Mouse (Mus musculus) left cerebral cortex, postnatal 4 days (tissue): ENCODE data around the gene Src. TPM values are rescaled to one million over a fixed set of nuclear protein-coding genes. Genes with fewer than 3 reads are reported as not detected.
A peak's percentile ranks its signal among the peaks of the same experiment; 100 is the strongest.
"Not testable (repeated sequence)": the region's sequence is repeated elsewhere in the genome, so short reads cannot be mapped to it uniquely, and the experiment has no call there.

ENCODE experiments used
- DNase-seq: peaks from one replicate; pipeline ENCODE4 v3.0.0-alpha.2; 2022
- intact Hi-C: fragments of 180-260 bp; cut with DNase I; formaldehyde crosslinking; loops from one replicate; pipeline ENCODE4 v1.15.1; 2025
- total RNA-seq, 2 experiments: library from RNA; stranded (reverse); gene quantifications; 2 replicates each; pipeline ENCODE4 v1.2.3; 2021

Src gene
- total RNA-seq, result 10 to 100 TPM; 92.0 to 94.5 TPM

DNA sequence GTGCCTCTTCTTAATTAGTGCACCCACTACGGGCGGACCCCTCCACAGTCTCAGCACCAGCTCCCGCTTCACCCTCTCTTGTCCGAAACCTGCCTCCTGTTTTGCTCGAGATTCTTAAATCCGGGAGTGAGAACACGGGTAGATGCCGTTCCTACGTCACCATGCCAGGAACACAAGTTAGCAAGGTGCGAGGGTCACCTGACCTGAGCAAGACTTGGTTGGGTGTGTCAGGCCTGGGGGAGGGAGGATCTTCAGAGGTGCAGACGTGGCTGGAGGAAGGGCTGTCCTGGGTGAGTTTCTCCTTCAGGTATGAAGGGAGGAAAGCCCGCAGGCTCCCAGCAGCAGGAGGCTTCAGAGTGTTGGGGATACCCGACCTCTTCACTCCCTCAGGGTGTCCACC lies at the start of gene Src:
Gene Src, plus strand, starts transcription at position 239 of the 400 bp plus-strand sequence.
- intact Hi-C loops, result no loop called here
- DNase-seq, result no peak

DNA sequence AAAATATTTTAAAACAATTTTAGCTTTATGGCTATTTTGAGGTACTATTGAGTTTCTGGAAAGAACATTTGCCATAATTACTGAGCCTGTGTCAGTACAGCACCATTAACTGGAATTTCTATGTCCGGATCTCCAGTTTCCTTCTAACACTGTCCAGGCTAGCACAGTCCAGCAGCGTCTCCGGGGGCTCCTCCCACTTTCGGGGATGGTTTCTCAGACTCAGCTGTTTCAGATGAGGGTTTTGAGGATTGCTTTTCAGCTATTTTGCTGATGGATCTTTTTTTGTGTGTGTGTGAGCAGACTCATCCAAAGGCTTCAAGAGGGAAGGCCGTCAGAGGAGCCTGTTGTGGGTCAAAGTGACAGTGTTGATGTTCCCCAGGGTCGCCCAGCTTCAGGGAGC lies 46.5 kb upstream of the Src start:
- DNase-seq, result no peak
- intact Hi-C loops, result no loop called here

DNA sequence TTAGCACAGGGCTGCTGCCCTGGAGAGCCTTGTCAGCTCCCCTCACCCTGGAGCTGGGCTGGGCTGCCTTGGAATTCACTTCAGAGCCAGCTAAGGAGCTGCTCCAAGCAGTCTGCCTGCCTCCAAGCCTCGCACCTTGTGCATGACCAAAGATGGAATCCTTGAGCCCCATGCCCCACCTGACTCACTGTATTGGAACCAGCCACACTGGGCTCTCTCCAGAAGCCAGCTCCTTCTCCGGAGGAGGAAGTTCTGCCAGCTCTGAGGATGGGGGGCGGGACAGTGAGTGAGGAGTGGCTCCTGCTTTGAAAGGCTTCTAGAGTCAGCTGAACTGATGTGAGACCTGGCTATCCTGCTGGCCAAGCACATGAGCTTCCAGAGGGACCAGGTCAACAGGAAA lies 44.6 kb upstream of the Src start:
- intact Hi-C loops, result no loop called here
- no peak for DNase-seq

DNA sequence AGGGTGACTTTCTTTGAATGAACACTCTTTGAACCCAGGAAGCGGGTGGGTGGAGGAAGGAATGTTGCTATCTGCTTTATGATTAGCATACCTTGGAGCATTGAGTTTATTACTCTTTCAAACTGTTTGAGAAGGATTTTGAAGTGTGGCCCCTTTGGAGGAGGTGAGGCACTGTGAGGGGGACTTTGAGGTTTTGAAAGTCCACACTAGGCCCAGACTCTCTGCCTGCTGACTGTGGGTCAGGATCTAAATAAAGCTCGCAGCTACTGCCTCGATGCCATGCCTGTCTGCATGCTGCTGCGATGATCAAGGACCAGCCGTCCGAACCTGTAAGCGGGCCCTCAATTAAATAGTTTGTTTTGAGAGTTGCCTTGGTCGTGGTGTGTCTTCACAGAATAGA lies 43.2 kb upstream of the Src start:
- intact Hi-C loops, result no loop called here
- no peak for DNase-seq

GRCm38 (mm10) chr2:157375794-157376757 lies 42.2 kb upstream of the Src start:
- no peak for DNase-seq

GRCm38 (mm10) chr2:157376995-157377394 lies 41.2 kb upstream of the Src start:
- intact Hi-C loops, result no loop called here

More at GRCm38 (mm10) chr2:157375794-157376757, 42.2 kb upstream of the Src start:
- intact Hi-C loops, result no loop called here

DNA sequence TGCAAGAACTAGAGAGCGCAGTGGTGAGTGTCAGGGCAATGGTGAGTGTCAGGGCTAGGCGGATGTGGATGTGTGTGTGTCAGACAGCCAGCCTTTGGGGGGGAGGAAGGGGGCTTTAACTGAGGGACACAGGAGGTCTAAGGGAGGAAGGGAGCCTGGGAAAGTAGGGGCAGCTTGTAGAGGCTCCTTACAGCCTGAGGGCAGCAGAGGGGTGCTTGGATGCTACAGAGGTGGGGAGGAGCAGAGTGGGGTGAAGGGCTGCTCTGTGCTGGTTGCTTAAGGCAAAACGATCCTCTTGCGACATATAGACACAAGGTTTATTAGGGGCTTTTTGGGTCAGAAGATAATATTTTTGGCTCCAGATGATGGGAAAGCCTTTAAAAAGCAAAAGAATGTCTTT lies 33.4 kb upstream of the Src start:
- no peak for DNase-seq
- intact Hi-C loops, result no loop called here

More at GRCm38 (mm10) chr2:157376995-157377394, 41.2 kb upstream of the Src start:
- DNase-seq, result no peak

DNA sequence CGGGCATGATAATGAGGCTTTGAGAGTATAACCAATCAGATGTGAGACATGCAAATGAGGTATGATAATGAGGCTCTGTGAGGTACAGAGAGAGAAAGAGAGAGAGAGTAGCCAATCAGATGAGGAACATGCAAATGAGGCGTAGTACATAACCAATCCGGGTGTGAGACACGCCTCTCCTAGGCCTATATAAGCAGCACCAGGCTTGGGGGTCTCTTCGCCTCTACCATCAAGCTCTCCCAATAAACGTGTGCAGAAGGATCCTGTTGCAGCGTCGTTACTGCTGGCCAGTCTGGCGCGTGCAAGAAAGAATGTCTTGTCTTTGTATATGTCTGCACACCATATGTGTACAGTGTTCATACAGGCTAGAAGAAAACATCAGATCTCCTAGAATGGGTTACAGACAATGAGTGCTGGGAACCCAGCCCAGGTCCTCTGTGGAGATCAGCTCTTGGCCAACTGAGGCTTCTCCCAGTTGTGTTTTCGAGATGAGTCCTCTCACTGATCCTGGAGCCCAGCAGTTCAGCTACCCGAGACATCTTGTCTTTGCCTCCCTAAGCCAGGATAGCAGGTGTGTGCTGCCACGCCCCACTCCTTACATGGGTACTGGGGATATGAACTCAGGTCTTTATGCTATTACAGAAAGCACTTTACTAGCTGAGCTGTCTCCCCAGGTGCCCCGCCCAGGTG lies 29.2 kb upstream of the Src start:
- DNase-seq, intact Hi-C loops: not testable (repeated sequence)

DNA sequence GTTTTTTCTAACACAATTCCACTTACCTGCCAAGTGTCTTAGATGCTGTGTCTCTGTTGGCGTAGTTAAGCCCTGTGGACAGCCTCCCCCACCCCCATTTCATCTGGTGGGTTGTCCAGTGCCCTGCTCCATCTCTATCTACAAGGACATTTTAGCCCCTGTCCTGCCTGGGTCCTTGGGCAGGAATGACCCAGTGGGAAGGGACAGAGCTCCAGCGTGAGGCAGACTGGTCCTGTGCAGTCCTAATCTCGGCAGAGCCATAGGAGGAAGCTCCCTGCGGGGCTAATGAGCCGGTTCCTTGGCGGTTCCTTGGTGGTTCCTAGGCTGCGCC lies 28.7 kb upstream of the Src start:
- DNase-seq, result no peak
- intact Hi-C loops, result no loop called here

DNA sequence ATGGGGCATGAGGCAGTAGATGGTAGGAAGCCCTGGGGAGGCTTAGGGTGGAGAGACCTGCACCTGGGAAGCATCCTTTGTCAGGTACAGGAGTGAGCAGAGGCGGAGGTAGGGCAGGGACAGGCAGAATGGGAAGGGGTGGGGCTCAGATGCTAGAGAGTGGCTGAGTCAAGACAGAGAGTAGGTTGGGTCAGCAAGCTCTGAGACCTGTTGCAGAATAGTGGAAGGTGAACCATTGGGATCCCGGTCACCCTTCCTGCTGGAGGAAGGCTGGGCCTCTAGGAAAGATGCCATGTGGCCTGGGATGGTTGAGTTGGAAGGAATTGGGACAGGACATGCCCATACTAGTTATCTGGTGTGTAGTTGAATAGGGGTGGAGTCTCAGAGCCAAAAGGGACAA lies 25.9 kb upstream of the Src start:
- intact Hi-C loops, result no loop called here

GRCm38 (mm10) chr2:157393549-157393948 lies 24.7 kb upstream of the Src start:
- intact Hi-C loops, result no loop called here
- no peak for DNase-seq

More for the DNA sequence above, 25.9 kb upstream of the Src start:
- DNase-seq, result no peak

- intact Hi-C loops, result no loop called here
Measured at GRCm38 (mm10) chr2:157394868-157395267, 23.4 kb upstream of the Src start.

GRCm38 (mm10) chr2:157395371-157395770 lies 22.9 kb upstream of the Src start:
- peak; percentile 34 for DNase-seq
- intact Hi-C loops, result no loop called here

More at GRCm38 (mm10) chr2:157394868-157395267, 23.4 kb upstream of the Src start:
- DNase-seq, result no peak

GRCm38 (mm10) chr2:157395960-157396359 lies 22.3 kb upstream of the Src start:
- DNase-seq, result no peak
- intact Hi-C loops, result no loop called here

DNA sequence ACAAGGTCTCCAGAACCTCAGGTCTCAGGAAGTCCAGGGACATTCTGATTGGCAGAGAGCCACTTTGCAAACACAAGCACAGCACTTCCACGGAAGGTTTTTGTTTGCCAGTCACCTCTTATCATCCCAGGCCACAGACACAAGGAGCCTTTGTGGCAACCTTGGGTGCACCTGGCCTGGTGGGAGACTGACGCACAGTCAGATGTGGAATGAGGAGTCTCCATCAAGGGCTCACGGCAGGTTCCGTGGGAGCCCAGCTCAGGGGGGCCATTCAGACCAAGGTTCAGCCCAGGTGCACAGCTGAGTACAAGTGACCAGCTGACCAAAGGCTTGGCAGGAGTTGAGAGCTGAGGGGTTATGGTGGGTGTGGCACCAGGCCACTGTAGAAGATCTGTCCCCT lies 20.9 kb upstream of the Src start:
- intact Hi-C loops, result no loop called here
- DNase-seq, result no peak

- intact Hi-C loops, result no loop called here
- DNase-seq, result no peak
Measured at GRCm38 (mm10) chr2:157398539-157398938, 19.7 kb upstream of the Src start.

DNA sequence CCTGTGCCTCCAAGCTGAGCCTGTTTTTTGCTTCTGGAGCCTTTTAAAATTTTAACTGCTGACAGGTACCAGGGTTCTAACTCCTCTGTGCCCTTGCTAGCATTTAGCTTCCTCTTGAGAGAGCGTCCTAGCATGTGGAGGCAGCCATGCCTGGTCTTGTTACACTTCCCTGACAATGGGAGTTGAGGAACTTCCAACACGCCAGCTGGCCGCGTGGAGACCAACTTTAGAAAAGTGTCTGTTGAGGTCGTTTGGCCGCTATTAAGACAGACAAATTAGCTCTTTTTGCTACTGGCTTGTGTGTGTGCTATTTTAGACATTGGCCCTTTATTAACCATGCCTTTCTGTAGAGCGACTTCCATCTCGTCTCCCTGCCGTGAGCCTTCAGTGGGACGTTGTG lies 18.4 kb upstream of the Src start:
- DNase-seq, result no peak
- intact Hi-C loops, result no loop called here

GRCm38 (mm10) chr2:157400491-157400890 lies 17.8 kb upstream of the Src start:
- intact Hi-C loops, result no loop called here
- DNase-seq, result no peak

DNA sequence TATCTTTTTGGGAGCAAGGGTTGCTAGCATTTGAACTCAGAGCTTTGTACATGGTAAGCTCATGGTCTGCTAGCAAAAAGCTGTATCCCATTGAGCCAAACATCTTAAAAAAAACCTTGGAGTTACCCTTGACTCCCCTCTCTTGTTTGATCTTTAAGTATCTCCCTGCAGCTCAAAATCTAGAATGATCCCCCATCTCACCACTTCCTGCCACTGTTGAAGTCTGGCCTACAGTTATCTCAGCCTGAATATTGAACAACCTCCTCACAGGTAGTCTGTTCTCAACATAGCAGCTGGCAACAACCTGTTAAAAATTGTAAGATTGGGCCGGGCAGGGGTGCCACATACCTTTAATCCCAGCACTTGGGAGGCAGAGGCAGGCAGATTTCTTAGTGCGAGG lies 17.0 kb upstream of the Src start:
- DNase-seq, result no peak
- intact Hi-C loops, result no loop called here

- no peak for DNase-seq
- intact Hi-C loops, result no loop called here
Measured at GRCm38 (mm10) chr2:157407596-157407995, 10.6 kb upstream of the Src start.

- intact Hi-C loops, result no loop called here
- peak; percentile 40 for DNase-seq
Measured at GRCm38 (mm10) chr2:157409793-157410533, 8.3 kb upstream of the Src start.
